Mouse (Mus musculus): ENCODE measurements around the gene Adap2. TPM values are rescaled to one million over a fixed set of nuclear protein-coding genes. Genes with fewer than 3 reads are reported as not detected.
"Not testable (repeated sequence)": the region's sequence is repeated elsewhere in the genome, so short reads cannot be mapped to it uniquely, and the experiment has no call there.

Adap2 gene
- 1 to 10 TPM; 7.0 to 7.4 TPM for total RNA-seq (2021)

DNA sequence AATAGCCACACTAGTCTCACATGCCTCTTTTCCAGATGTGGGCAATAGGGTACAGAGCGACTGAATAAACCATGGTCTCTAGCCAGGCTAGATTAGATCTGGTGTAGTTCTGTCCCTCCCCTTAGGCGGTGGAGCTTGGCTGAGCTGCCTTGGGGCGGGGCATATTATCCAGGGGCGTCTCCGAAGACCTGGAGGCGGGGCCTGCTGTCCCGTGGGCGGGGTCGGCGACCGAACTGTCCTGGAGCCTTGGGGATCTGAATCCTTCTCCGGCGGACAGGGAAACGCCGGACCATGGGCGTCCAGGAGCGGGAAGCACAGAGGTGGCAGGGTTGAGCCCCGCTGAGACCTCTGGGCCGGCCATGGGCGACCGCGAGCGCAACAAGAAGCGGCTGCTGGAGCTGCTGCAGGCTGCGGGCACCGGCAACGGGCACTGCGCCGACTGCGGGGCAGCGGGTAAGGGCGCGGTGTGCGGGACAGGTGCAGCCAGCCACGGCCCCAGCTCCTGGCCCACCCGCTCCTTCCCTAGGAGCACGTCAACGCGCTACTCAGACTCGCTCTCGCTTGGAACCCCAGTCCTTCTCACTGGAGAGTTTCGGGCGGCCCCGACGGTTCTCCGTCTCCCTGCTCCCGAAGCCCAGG, at the start of gene Adap2:
Gene Adap2 (plus strand): TSS at position 249 of the 639 bp plus-strand sequence.
- peak; percentile 25 to 41 for DNase-seq (ENCODE audit: extremely low spot score in 1 of 2, low spot score in 1 of 2)

GRCm38 (mm10) chr11:80104407-80104806, 49.5 kb upstream of the Adap2 start:
- no peak for DNase-seq (ENCODE audit: extremely low spot score in 1 of 2, low spot score in 1 of 2)

- DNase-seq (ENCODE audit: extremely low spot score in 1 of 2, low spot score in 1 of 2), result no peak
These were observed 37.5 kb upstream of the Adap2 start for GRCm38 (mm10) chr11:80116411-80116810.

- no peak for DNase-seq (ENCODE audit: extremely low spot score in 1 of 2, low spot score in 1 of 2)
These were observed 21.9 kb upstream of the Adap2 start for GRCm38 (mm10) chr11:80132050-80132449.

DNA sequence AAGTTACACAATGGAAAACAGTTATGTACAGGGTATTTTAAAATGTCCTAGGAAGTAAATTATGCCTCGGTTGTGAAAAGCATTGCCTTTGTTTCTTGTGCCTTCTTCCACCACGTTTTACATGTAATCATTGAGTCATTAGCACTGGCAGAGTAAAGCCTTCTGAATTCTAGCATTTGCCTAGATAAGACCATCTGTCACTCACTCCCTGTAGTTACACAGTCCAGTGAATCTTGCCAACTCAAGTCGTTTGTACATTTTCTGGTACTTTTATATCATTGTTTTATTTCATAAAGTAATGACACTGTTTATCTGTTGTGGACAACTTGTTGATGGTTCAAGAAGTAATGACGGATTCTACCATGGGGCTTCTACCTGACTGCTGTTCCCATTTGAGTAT, 19.2 kb upstream of the Adap2 start:
- DNase-seq (ENCODE audit: extremely low spot score in 1 of 2, low spot score in 1 of 2), result no peak

GRCm38 (mm10) chr11:80135954-80136683, 17.8 kb upstream of the Adap2 start:
- no peak for DNase-seq (ENCODE audit: extremely low spot score in 1 of 2, low spot score in 1 of 2)

GRCm38 (mm10) chr11:80136786-80137185, 17.1 kb upstream of the Adap2 start:
- DNase-seq (ENCODE audit: extremely low spot score in 1 of 2, low spot score in 1 of 2), result no peak

- DNase-seq (ENCODE audit: extremely low spot score in 1 of 2, low spot score in 1 of 2), result no peak
These were observed 16.1 kb upstream of the Adap2 start for GRCm38 (mm10) chr11:80137773-80138172.

- DNase-seq (ENCODE audit: extremely low spot score in 1 of 2, low spot score in 1 of 2), result peak; percentile 77 to 78
These were observed 11.9 kb upstream of the Adap2 start, which contains the start of gene Tefm for GRCm38 (mm10) chr11:80141825-80142521. Gene Tefm (minus strand): TSS chr11:80142175.

GRCm38 (mm10) chr11:80142872-80143271, 11.0 kb upstream of the Adap2 start:
- DNase-seq (ENCODE audit: extremely low spot score in 1 of 2, low spot score in 1 of 2), result no peak

- DNase-seq (ENCODE audit: extremely low spot score in 1 of 2, low spot score in 1 of 2), result no peak
These were observed 8.1 kb upstream of the Adap2 start for GRCm38 (mm10) chr11:80145787-80146275.

- no peak for DNase-seq (ENCODE audit: extremely low spot score in 1 of 2, low spot score in 1 of 2)
These were observed 6.2 kb upstream of the Adap2 start for GRCm38 (mm10) chr11:80147748-80148147.

DNA sequence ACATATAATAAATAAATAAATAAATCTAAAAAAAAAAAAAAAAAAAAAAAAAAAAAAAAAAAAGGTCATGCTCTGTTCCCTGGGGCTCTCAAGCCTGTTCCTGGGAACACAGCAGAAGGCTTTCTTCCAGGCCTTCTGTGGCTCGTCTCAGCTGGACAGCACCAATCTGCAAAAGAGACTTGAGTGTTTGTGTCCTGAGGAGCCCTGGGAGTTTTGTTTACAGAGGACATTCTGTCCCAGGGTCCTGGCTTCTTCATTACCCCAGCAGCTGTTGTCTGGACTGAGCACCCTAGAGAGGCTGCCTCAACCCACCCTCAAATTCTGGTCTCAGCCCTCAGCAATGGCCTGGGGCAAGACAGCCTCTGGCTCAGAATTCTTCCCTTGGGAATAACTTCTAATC, 5.6 kb upstream of the Adap2 start:
- no peak for DNase-seq (ENCODE audit: extremely low spot score in 1 of 2, low spot score in 1 of 2)

DNA sequence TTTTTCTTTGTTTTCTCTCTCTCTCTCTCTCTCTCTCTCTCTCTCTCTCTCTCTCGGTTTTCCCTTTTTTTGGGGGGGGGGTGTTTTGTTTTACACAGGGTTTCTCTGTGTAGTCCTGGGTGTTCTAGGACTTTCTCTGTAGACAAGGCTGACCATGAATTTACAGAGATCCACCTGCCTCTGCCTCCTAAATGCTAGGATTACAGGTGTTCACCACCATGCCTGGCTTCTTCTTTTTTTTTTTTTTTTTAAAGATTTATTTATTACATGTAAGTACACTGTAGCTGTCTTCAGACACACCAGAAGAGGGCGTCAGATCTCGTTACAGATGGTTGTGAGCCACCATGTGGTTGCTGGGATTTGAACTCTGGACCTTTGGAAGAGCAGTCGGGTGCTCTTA, 4.9 kb upstream of the Adap2 start:
- not testable (repeated sequence) for DNase-seq (ENCODE audit: extremely low spot score in 1 of 2, low spot score in 1 of 2)

DNA sequence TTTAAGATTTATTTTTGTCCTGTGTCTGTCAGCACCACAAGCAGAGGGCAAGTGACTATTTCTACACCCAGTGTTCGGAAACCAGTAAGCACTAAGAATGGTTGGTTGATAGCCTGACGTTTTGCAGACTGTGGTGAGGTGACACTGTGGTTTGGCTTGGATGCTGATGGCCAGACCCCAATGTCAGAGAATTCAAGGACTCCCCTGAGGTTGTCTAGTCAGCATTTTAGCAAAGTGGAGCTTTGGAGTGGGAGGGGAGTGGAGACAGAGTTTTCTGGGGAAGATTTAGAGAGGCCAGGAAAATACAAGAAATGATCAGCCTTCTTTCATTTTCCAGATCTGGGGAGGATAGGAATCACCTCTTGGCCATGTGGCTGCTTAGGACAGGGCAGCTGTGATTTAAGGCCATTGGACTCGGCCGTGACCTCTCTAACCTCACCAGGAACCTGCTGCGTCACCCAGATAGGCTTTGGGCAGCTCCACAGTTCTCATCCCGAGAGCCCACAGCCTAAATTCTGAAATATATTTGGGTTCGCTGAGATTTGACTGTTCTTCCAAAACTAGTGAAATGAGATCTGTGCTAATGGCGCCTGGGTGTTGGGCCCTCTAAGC, 4.4 kb upstream of the Adap2 start:
- DNase-seq (ENCODE audit: extremely low spot score in 1 of 2, low spot score in 1 of 2), result no peak

DNA sequence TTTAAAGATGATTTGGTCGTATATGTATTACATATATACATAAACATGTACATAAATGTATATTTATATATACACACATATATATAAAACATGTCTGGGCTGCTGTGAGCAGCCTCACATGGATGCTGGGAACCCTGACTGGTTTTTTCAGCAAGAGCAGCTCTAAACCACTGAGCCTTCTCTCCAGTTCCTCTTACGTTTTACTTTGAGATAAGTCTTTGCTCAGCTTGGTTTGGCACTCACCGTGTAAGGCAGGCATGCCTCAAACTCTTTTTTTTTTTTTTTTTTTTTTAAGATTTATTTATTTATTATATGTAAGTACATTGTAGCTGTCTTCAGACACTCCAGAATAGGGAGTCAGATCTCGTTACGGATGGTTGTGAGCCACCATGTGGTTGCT, 3.3 kb upstream of the Adap2 start:
- DNase-seq (ENCODE audit: extremely low spot score in 1 of 2, low spot score in 1 of 2), result no peak

DNA sequence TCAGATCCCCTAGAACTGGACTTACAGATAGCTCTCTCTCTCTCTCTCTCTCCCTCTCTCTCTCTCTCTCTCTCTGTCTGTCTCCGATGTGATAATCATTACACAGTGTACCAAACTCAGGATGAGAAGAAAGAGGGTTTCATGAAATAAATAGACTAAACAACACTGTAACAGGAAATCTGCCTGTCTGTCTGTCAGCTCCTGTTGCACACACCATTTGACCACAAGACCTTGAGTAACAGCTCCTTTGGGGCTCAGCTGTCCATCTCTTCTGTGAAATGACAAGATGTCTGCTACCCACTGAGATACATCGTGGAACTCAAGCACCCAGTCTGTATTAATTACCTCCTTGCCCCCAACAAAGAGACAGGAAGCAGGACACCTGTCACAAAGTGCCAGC, 2.4 kb upstream of the Adap2 start:
- DNase-seq (ENCODE audit: extremely low spot score in 1 of 2, low spot score in 1 of 2), result no peak

GRCm38 (mm10) chr11:80152376-80152775, 1.5 kb upstream of the Adap2 start:
- no peak for DNase-seq (ENCODE audit: extremely low spot score in 1 of 2, low spot score in 1 of 2)

GRCm38 (mm10) chr11:80154501-80154900, 596 bp downstream of the Adap2 start:
- no peak for DNase-seq (ENCODE audit: extremely low spot score in 1 of 2, low spot score in 1 of 2)

- no peak for DNase-seq (ENCODE audit: extremely low spot score in 1 of 2, low spot score in 1 of 2)
These were observed 1.6 kb downstream of the Adap2 start for GRCm38 (mm10) chr11:80155541-80155940.

DNA sequence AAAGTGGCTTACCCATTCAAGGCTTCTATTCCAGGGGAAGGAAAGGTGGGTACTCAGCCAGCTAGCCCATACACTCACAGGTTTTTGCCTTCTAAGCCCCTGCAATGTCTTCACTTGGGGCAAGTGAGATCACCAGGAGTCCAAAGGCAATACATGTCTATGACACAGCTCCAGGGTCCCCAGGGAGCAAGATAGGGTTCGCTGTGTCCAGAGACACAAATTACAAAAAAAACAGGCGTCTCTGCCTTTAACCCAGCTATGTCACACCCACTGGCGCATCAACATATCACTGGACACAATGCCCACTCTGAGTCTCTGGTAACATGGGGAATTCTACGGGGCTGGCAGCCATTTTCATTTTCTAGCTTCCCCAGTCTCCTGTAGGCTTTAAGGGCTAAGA, 2.1 kb downstream of the Adap2 start:
- DNase-seq (ENCODE audit: extremely low spot score in 1 of 2, low spot score in 1 of 2), result no peak
